Mouse (Mus musculus): Measurements from ENCODE around the gene H2-D1.

DNA sequence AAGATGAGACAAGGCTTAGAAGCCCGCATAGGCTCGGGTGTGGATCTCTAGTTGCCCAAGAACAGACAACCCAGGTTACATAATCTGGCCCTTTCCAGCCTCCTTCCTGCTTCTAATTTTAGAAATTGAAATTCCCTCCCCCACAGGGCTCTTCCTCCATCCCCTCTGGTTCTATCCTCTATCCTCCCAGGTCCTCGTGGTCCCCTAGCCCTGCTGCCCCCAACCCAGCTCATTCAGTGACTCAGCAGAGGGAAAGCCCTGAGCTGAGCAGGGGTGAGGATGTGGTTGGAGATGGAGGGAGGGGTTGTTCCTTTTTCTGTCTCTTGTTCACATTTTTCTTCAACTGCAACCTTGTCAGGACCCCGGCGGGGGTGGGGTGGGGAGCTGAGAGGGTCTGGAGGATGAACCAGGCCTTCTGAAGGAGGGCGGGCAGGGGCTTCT lies 42.9 kb upstream of the H2-D1 start:
- TF ChIP-seq POLR2A (IDR thresholded peaks at IDR 0.05; ENCODE audit: insufficient read length, low read depth), result no peak
- TF ChIP-seq MYOD1 (IDR thresholded peaks at IDR 0.05; ENCODE audit: control insufficient read depth in 1 of 3, insufficient read length in 2 of 3, low read depth in 2 of 3), result no peak
- no peak for TF ChIP-seq E2F4 (IDR thresholded peaks at IDR 0.05; ENCODE audit: insufficient read depth)
- no peak for TF ChIP-seq CEBPB (IDR thresholded peaks at IDR 0.05; ENCODE audit: insufficient read depth, poor library complexity, severe bottlenecking)
- TF ChIP-seq POLR2AphosphoS2 (IDR thresholded peaks at IDR 0.05; ENCODE audit: insufficient read length, low read depth), result no peak
- TF ChIP-seq USF1 (IDR thresholded peaks at IDR 0.05; ENCODE audit: low read depth), result no peak

Measured in myocyte (in vitro differentiated cells).